Mouse (Mus musculus): ENCODE measurements around the gene Phf21a. TPM values are rescaled to one million over a fixed set of nuclear protein-coding genes. Genes with fewer than 3 reads are reported as not detected.

Phf21a gene
- polyA plus RNA-seq, 1 experiment from 2014 or later = 37.2 TPM

DNA sequence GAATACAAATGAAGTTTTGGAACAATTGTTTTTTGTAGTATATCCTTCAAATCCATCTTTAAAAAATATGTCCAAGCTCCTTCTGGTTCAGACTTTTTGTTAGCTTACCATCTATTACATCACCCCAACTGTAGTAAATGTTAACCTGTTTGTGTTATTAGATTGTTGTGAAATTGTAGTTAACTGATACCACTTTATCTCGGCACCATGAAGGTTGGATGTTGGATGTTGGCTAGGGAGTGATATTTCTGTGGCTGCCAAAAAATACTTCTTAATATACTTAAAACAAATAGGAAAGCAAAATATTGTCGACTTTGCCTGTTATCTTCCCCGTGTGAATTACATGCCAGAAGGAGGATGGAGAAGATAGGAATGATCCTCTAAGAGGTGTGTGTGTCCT lies 184.9 kb downstream of the Phf21a start:
- no peak for ATAC-seq (ENCODE audit: low FRiP score, low read depth)
- H3K9ac ChIP-seq = no peak overlapping the region
- no peaks in the 10 kb centered on the region for H3K36me3 ChIP-seq
- H3K4me3 ChIP-seq = no peak overlapping the region
- 80% methylated on average over 3 of the region's 3 CpGs for WGBS
- no peak overlapping the region for H3K4me2 ChIP-seq
- peaks cover 25% of the 10 kb centered on the region for H3K4me1 ChIP-seq (replicated peaks)
- H3K27ac ChIP-seq (replicated peaks) = peak overlapping the region; percentile 81
- no peaks in the 10 kb centered on the region for H3K9me3 ChIP-seq
- no peaks in the 10 kb centered on the region for H3K27me3 ChIP-seq

DNA sequence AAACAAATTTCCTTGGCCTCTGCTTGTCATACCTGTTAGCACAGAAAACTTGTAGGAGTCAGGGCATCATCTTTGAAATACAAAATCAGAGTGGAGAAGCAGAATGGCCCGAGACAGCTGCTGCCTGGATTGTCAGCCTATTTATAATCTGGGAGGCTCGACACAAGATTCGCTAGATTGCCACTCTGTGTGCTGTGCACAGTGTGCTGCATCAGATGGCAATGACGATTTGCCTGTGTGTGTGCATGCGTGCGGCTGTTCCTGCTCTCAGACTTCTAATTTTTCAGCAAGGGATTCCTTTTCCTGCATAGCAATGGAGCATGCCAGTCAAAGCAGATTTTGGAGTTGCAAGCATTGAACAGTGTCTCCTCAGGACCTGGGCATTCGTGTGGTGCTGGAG lies 185.7 kb downstream of the Phf21a start:
- peak overlapping the region; percentile 9; the same call in 1 of the 2 replicates for H3K4me2 ChIP-seq
- H3K9ac ChIP-seq = no peak overlapping the region
- peak; percentile 76; the same call in 1 of the 2 replicates for ATAC-seq (ENCODE audit: low FRiP score, low read depth)

DNA sequence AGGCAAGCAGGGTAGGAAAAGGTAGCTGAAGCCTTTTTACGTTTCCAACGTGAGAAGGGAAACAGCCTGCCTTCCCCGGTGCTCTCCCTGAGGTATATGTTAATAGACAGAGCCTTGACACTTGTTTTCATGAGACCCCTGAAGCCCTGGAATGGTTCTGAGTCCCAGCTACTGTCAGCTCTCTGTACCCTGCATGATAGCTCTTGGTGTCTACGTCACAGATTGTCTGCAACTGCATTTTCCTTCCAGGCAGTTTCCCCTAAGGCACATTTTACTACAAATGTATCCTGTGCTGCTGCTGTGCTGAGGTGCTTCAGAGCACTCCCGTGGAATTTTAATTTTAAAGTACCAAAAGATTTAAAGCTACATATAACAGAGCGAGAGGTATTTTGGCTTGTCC lies 186.5 kb downstream of the Phf21a start:
- Histone ChIP-seq H3K4me1 (replicated peaks) (peaks cover 22% of the 10 kb centered on the region), H3K4me3 (no peak overlapping the region), H3K4me2 (peak overlapping the region; percentile 9; the same call in 1 of the 2 replicates), H3K27me3 (no peaks in the 10 kb centered on the region), H3K9me3 (no peaks in the 10 kb centered on the region), H3K9ac (no peak overlapping the region), H3K27ac (replicated peaks) (peak overlapping the region; percentile 81), H3K36me3 (no peaks in the 10 kb centered on the region)
- WGBS = 50% methylated on average over 6 of the region's 6 CpGs
- no peak for ATAC-seq (ENCODE audit: low FRiP score, low read depth)

More for the DNA sequence above, 185.7 kb downstream of the Phf21a start:
- whole genome bisulfite sequencing = 59% methylated on average over 7 of the region's 7 CpGs
- Histone ChIP-seq H3K27ac (replicated peaks) (peak overlapping the region; percentile 81), H3K4me3 (no peak overlapping the region), H3K9me3 (no peaks in the 10 kb centered on the region), H3K4me1 (replicated peaks) (peaks cover 22% of the 10 kb centered on the region), H3K27me3 (no peaks in the 10 kb centered on the region), H3K36me3 (no peaks in the 10 kb centered on the region)

DNA sequence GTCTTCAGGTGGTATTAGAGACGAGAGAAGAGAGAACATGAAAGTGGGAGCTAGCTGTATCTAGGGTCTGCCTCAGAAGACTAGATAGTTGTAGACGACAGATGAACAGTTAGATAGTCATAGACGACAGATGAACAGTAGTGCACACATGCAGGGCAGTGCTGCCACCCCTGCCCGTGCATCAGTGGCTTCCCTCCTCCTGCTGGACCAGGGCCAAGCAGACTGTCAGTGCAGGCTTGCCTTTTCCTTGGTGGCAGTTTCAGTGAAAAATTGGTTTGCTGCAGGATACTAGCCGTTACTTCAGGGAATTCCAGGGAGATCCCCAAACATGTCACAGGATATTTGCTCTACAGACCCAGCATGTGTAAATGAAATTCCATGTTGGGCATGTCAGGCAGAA lies 192.7 kb downstream of the Phf21a start:
- peaks cover 9% of the 10 kb centered on the region for H3K4me1 ChIP-seq (replicated peaks)
- H3K9me3 ChIP-seq = no peaks in the 10 kb centered on the region
- no peaks in the 10 kb centered on the region for H3K27me3 ChIP-seq
- H3K4me3 ChIP-seq = no peak overlapping the region
- H3K27ac ChIP-seq (replicated peaks) = no peak overlapping the region
- 24% methylated on average over 5 of the region's 5 CpGs for WGBS
- no peaks in the 10 kb centered on the region for H3K36me3 ChIP-seq
- ATAC-seq (ENCODE audit: low FRiP score, low read depth) = no peak
- H3K4me2 ChIP-seq = no peak overlapping the region
- H3K9ac ChIP-seq = no peak overlapping the region

DNA sequence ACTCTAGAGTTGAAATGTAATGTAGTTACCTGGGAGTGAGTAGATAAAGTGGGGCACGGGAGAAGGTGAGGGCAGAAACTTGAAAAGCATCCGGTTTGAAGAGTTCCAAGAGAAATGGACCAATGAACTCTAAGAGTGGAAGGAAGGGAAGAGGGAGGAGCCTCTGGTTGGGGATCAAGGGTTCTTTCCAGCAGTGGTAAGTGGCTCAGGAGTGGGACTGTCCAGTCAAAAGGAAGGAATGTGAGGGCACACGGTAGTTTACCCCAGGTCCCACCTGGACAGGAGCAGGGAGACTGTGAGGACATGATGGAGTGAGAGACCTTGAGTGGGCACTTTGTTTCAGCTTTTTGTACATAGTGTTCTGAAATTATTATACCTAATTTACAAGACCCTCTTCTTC lies 196.4 kb downstream of the Phf21a start:
- Histone ChIP-seq H3K4me3 (no peak overlapping the region), H3K27ac (replicated peaks) (no peak overlapping the region), H3K27me3 (no peaks in the 10 kb centered on the region), H3K9me3 (no peaks in the 10 kb centered on the region), H3K4me2 (no peak overlapping the region), H3K4me1 (replicated peaks) (peaks cover 9% of the 10 kb centered on the region), H3K9ac (no peak overlapping the region), H3K36me3 (no peaks in the 10 kb centered on the region)
- no peak for ATAC-seq (ENCODE audit: low FRiP score, low read depth)
- WGBS = 82% methylated on average over 3 of the region's 3 CpGs

DNA sequence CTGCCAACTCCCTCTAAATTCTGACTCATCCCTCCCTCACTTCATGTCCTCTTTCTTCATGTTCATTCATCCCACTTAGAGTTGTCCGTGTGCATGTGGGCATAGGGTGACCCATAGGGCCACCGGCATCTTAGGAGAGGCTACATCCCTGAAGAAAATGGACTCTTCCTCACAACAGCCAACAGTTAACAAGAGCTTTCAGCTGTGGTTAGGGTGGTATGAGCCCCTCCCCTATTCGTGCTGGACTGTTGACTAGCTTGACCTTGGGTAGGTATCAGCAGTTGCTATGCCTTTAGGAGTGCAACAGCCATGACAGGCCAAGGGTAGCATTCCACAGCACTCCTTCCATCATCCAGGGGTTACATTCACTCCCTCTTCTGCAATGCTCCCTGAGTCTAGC lies 198.6 kb downstream of the Phf21a start:
- no peak overlapping the region for H3K27ac ChIP-seq (replicated peaks)
- H3K4me1 ChIP-seq (replicated peaks) = peaks cover 3% of the 10 kb centered on the region; the same call in 1 of the 2 replicates
- WGBS = 97% methylated on average over 3 of the region's 3 CpGs
- no peak overlapping the region for H3K4me3 ChIP-seq
- H3K36me3 ChIP-seq = no peaks in the 10 kb centered on the region
- no peak overlapping the region for H3K4me2 ChIP-seq
- no peak for ATAC-seq (ENCODE audit: low FRiP score, low read depth)
- no peaks in the 10 kb centered on the region for H3K27me3 ChIP-seq
- H3K9me3 ChIP-seq = no peaks in the 10 kb centered on the region
- H3K9ac ChIP-seq = no peak overlapping the region

GRCm38 (mm10) chr2:92296402-92296801 lies 203.5 kb downstream of the Phf21a start:
- WGBS = 3% methylated on average over 6 of the region's 6 CpGs
- no peaks in the 10 kb centered on the region for H3K9me3 ChIP-seq
- ATAC-seq (ENCODE audit: low FRiP score, low read depth) = peak; percentile 45; the same call in 1 of the 2 replicates

DNA sequence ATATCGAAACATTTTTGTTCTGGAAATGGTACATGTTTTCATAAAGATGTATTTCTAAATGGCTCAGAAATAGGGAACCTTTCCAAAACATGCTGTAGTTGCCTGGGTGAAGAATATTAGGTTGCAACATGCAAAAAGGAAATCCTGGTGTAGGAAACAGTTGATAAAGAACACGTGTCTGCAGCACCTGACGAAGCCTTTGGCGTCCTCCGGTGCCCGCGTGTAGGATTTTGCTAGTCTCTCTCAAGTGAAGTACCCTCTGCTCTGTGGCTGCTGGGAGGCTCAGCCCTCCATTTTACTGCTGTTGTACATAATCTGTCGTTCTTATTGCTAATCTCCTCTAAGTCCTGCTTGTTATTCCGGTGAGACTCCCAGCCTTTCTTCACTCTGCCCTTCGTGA lies 207.0 kb downstream of the Phf21a start:
- H3K27me3 ChIP-seq = no peaks in the 10 kb centered on the region
- no peaks in the 10 kb centered on the region for H3K9me3 ChIP-seq
- no peaks in the 10 kb centered on the region for H3K36me3 ChIP-seq
- 63% methylated on average over 10 of the region's 10 CpGs for WGBS
- no peak overlapping the region for H3K4me3 ChIP-seq
- H3K4me1 ChIP-seq (replicated peaks) = peaks cover 15% of the 10 kb centered on the region
- no peak overlapping the region for H3K27ac ChIP-seq (replicated peaks)
- H3K4me2 ChIP-seq = no peak overlapping the region
- ATAC-seq (ENCODE audit: low FRiP score, low read depth) = no peak
- H3K9ac ChIP-seq = no peak overlapping the region

More at GRCm38 (mm10) chr2:92296402-92296801, 203.5 kb downstream of the Phf21a start:
- H3K36me3 ChIP-seq = no peaks in the 10 kb centered on the region
- no peak overlapping the region for H3K4me3 ChIP-seq
- H3K4me1 ChIP-seq (replicated peaks) = peaks cover 10% of the 10 kb centered on the region; the same call in 1 of the 2 replicates
- H3K9ac ChIP-seq = no peak overlapping the region
- H3K27me3 ChIP-seq = no peaks in the 10 kb centered on the region
- H3K4me2 ChIP-seq = no peak overlapping the region
- no peak overlapping the region for H3K27ac ChIP-seq (replicated peaks)

DNA sequence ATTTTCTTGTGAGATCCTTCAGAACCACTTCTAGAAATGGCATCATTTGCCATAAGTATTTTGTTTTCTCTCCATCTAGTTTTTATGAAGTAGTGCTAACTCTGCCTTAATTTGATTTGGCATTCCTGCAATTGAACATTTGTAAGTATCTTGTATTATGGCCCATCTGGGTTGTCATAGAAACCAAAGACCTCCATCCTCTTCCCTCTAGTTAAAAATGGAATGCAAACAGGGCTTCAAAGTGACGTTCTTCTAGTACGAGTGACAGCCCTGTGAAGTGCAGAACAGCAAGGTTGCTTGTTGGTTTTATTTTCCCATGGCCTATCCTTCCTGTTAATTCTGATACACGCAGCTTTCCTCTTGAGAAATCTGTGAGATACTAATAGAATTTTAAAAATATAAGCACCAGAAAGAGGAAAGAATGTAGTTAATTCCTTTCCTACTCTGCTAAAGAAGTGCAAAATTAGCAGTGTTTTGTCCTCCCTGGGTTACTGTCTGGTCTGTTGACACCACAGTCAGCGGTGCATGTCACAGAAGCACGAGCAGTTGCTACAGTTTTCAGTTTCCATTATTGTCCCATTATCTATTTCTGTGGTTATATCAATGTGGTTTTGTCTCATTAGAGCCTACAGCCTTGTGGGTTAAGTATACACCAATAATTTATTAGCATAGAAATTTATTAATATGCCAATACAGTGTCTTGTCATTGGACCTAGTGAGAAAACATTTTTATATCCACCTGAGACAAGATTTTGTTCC lies 209.1 kb downstream of the Phf21a start:
- no peak overlapping the region for H3K4me3 ChIP-seq

GRCm38 (mm10) chr2:92312542-92312941 lies 219.6 kb downstream of the Phf21a start:
- Histone ChIP-seq H3K4me1 (replicated peaks) (peaks cover 2% of the 10 kb centered on the region; the same call in 1 of the 2 replicates), H3K9ac (no peak overlapping the region), H3K27ac (replicated peaks) (no peak overlapping the region), H3K9me3 (no peaks in the 10 kb centered on the region), H3K4me2 (no peak overlapping the region), H3K4me3 (no peak overlapping the region), H3K36me3 (no peaks in the 10 kb centered on the region), H3K27me3 (no peaks in the 10 kb centered on the region)
- 86% methylated on average over 4 of the region's 4 CpGs for WGBS
- no peak for ATAC-seq (ENCODE audit: low FRiP score, low read depth)

More for the DNA sequence above, 209.1 kb downstream of the Phf21a start:
- Histone ChIP-seq H3K9me3 (no peaks in the 10 kb centered on the region), H3K4me2 (no peak overlapping the region), H3K27ac (replicated peaks) (no peak overlapping the region; the same call in 1 of the 2 replicates), H3K9ac (no peak overlapping the region), H3K36me3 (no peaks in the 10 kb centered on the region), H3K4me1 (replicated peaks) (peaks cover 19% of the 10 kb centered on the region), H3K27me3 (no peaks in the 10 kb centered on the region)
- 34% methylated on average over 5 of the region's 5 CpGs for WGBS
- no peak for ATAC-seq (ENCODE audit: low FRiP score, low read depth)

DNA sequence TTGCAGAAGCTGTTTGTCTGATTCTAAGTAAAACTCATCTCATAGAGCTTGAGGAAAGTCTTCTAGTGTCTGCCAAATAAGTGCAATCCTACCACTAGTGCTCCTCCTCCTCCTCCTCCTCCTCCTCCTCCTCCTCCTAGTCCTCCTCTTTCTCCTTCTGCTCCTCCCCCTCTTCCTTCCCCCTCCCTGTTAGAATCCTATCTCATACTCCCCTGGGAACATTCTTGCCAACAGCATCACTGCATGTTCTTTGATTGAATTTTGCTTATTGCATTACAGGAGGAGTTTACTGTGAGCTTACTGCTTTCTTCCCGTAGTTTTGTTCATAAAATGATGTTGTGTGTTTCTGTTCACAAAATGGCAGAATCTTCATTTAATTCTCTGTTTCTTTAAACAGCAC lies 221.1 kb downstream of the Phf21a start:
- no peak overlapping the region for H3K27ac ChIP-seq (replicated peaks)
- WGBS = 84% methylated on average over 1 of the region's 1 CpGs

GRCm38 (mm10) chr2:92316652-92317051 lies 223.7 kb downstream of the Phf21a start:
- H3K27ac ChIP-seq (replicated peaks) = no peak overlapping the region
- H3K4me3 ChIP-seq = no peak overlapping the region
- H3K4me1 ChIP-seq (replicated peaks) = no peaks in the 10 kb centered on the region; the same call in 1 of the 2 replicates
- H3K9ac ChIP-seq = no peak overlapping the region
- no peak for ATAC-seq (ENCODE audit: low FRiP score, low read depth)
- no peaks in the 10 kb centered on the region for H3K9me3 ChIP-seq
- no peak overlapping the region for H3K4me2 ChIP-seq
- peaks cover 2% of the 10 kb centered on the region; the same call in 1 of the 2 replicates for H3K36me3 ChIP-seq
- no peaks in the 10 kb centered on the region for H3K27me3 ChIP-seq
- WGBS = 81% methylated on average over 3 of the region's 3 CpGs

More for the DNA sequence above, 221.1 kb downstream of the Phf21a start:
- Histone ChIP-seq H3K9me3 (no peaks in the 10 kb centered on the region), H3K4me2 (no peak overlapping the region), H3K27me3 (no peaks in the 10 kb centered on the region), H3K36me3 (no peaks in the 10 kb centered on the region), H3K4me1 (replicated peaks) (no peaks in the 10 kb centered on the region; the same call in 1 of the 2 replicates), H3K9ac (no peak overlapping the region), H3K4me3 (no peak overlapping the region)
- ATAC-seq (ENCODE audit: low FRiP score, low read depth) = no peak

Data from hindbrain, embryonic 15.5 days (tissue).